ENCODE assay signal across 9 mouse cellular contexts in the genomic region with DNA sequence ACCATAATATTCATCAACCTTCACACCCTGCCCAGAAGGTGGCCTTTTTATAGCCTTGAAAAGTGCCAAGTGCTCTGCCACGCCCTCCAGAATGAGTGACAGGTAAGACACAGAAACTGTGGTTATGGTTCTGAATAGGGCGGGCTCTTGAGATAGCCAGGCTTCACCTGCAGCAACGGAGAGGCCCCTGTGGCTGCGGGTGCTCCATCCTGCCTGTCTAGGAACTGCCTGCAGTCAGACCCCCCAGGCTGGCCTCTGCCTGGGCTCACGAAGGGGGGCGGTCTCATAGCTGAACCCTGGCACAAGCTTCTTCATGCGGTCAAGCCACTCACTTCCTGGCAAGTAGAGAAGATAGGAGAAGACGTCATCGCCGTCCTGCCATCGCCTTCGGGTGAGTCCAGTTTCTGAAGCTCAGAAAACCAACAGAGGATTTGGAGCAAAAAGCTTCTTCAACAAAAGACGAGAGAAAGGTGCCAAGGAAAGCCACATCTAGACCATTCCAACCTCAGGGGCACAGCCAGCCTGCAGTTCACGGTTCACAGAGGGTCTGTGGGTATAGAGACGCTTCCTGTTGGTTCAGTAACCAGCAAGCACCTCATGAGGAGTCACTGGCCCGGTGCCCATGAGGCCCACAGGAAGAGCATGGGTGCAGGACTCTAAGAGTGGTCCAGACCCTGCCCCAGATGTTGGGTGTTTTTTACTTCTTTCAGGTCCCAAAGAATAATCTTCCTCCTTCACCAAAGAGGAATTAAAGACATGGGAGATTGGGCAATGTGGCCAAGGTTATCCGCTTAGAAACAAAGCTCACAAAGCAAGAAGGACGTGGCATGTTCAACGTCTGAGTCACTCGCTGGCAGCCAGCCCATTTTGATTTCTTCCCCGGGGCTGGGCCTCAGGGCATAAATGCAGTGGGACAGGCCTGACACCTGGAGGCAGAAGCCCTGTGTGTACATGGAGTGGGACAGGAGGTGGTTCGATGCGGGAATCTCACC. TPM values are rescaled to one million over a fixed set of nuclear protein-coding genes. Genes with fewer than 3 reads are reported as not detected.
DNase-seq lines count a peak whose midpoint lies in the region; ATAC-seq and TF ChIP-seq lines count a peak whose summit lies in the region.
"Had no signal": no experiment of that assay in that cellular context is flagged by ENCODE, and none has a peak within 500 bp of the region (broad histone marks: within the 10 kb centered on the region; RNA-seq: fewer than 3 reads in every experiment).

No protein-coding gene starts in this region.

- WGBS in kidney, embryonic 14.5 days: 75% methylated on average over 23 of the region's 23 CpGs
- 55% methylated on average over 23 of the region's 23 CpGs for WGBS in liver, adult 2 months

- H3K27ac ChIP-seq in kidney, embryonic 14.5 days (ENCODE audit: low read depth, low read length): no peak overlapping the region; the same call in 1 of the 2 replicates
- peak overlapping the region; percentile 22 for H3K27ac ChIP-seq in liver, adult 2 months (replicated peaks; ENCODE audit: insufficient read depth, low read depth, low read length)
- H3K27ac ChIP-seq: embryonic facial prominence, embryonic 12.5 days had no signal

- peak; percentile 75 for DNase-seq in kidney, adult 11 months
- peak; percentile 50 for DNase-seq in brain, embryonic 14.5 days (ENCODE audit: low read depth)
- DNase-seq in gastrocnemius, postnatal 25 days: peak; percentile 77
- DNase-seq in kidney, adult 8-10 months: peak; percentile 76 to 87
- peak; percentile 72 for DNase-seq in liver, adult 2 months (ENCODE audit: extremely low read depth, low read depth, low spot score)
- peak; percentile 88 for DNase-seq in ovary, adult 18-20 months (ENCODE audit: low spot score)
- DNase-seq in thymus, postnatal 14 days: peak; percentile 88

- H3K4me3 ChIP-seq in kidney, embryonic 14.5 days (ENCODE audit: low read length): no peak overlapping the region
- no peak overlapping the region for H3K4me3 ChIP-seq in liver, adult 2 months (ENCODE audit: insufficient read depth, low read depth, low read length)
- H3K4me3 ChIP-seq: embryonic facial prominence, embryonic 12.5 days had no signal

- no peaks in the 10 kb centered on the region for H3K79me2 ChIP-seq in liver, adult 2 months (ENCODE audit: control insufficient read depth, insufficient read depth, low read length)

- ATAC-seq in kidney, embryonic 14.5 days (ENCODE audit: low FRiP score, low TSS enrichment): no peak

- no peak overlapping the region for H3K9ac ChIP-seq in kidney, embryonic 14.5 days (ENCODE audit: low read depth, low read length)
- no peak overlapping the region for H3K9ac ChIP-seq in liver, adult 2 months (ENCODE audit: low read depth, low read length)
- H3K9ac ChIP-seq: embryonic facial prominence, embryonic 12.5 days had no signal

- peaks cover 16% of the 10 kb centered on the region; the same call in 1 of the 2 replicates for H3K4me1 ChIP-seq in kidney, embryonic 14.5 days (ENCODE audit: control insufficient read depth, insufficient read depth, low read length)
- peaks cover 2% of the 10 kb centered on the region; the same call in 1 of the 2 replicates for H3K4me1 ChIP-seq in liver, adult 2 months (ENCODE audit: control insufficient read depth, insufficient read depth, low read length)

- peak; percentile 30; the same call in 1 of the 2 replicates for TF ChIP-seq CTCF in brain, embryonic 14.5 days (IDR thresholded peaks at IDR 0.05; ENCODE audit: borderline replicate concordance, extremely low read depth, insufficient read depth, insufficient read length)
- TF ChIP-seq CTCF in liver, adult 2 months (IDR thresholded peaks at IDR 0.05; ENCODE audit: low read depth, low read length): peak; percentile 83

- TF ChIP-seq POLR2A in brain, embryonic 14.5 days (IDR thresholded peaks at IDR 0.05; ENCODE audit: borderline replicate concordance, extremely low read depth, insufficient read depth, insufficient read length, poor library complexity, severe bottlenecking): no peak
- TF ChIP-seq POLR2A in liver, adult 2 months (IDR thresholded peaks at IDR 0.05; ENCODE audit: extremely low read depth, insufficient read depth, low read length): no peak

- no peaks in the 10 kb centered on the region for H3K9me3 ChIP-seq in kidney, embryonic 14.5 days (ENCODE audit: control insufficient read depth, low read length)
- H3K9me3 ChIP-seq: embryonic facial prominence, embryonic 12.5 days had no signal

- H3K4me2 ChIP-seq in kidney, embryonic 14.5 days (replicated peaks; ENCODE audit: low read depth, low read length): no peak overlapping the region
- H3K4me2 ChIP-seq: embryonic facial prominence, embryonic 12.5 days had no signal

- H3K36me3 ChIP-seq in kidney, embryonic 14.5 days (ENCODE audit: control insufficient read depth, insufficient read depth, low read length): no peaks in the 10 kb centered on the region
- no peaks in the 10 kb centered on the region for H3K36me3 ChIP-seq in liver, adult 2 months (ENCODE audit: control insufficient read depth, insufficient read depth, low read length)
- H3K36me3 ChIP-seq: embryonic facial prominence, embryonic 12.5 days had no signal

- H3K27me3 ChIP-seq in kidney, embryonic 14.5 days (ENCODE audit: control insufficient read depth, insufficient read depth, low read length): no peaks in the 10 kb centered on the region
- no peaks in the 10 kb centered on the region for H3K27me3 ChIP-seq in liver, adult 2 months (ENCODE audit: control insufficient read depth, insufficient read depth, low read length)
- H3K27me3 ChIP-seq: embryonic facial prominence, embryonic 12.5 days had no signal

RNA-seq across cellular contexts. Expression of a gene that starts 24.2 kb away (rescaled TPM):
- 0.53 TPM in 1 of 2 replicates, not detected in the other for polyA plus RNA-seq in kidney, embryonic 14.5 days (2014; fragmentation: Nextera tagmentation; extraction: Ambion mirVana)
- 0.11 TPM in 2 replicates for polyA plus RNA-seq in brain, embryonic 14.5 days (2012; rRNA removed)
- not detected for total RNA-seq in gastrocnemius, postnatal 25 days (2021)
- total RNA-seq in liver, adult 2 months (2014; rRNA removed): 0.27 TPM in 1 of 2 replicates, not detected in the other
- 0.12 TPM in 1 of 2 replicates, not detected in the other for polyA plus RNA-seq in liver, adult 2 months (2012; rRNA removed)
- polyA plus RNA-seq: embryonic facial prominence, embryonic 12.5 days had no signal

RNA-seq across cellular contexts. Expression of a gene that starts 24.2 kb away (rescaled TPM):
- polyA plus RNA-seq in kidney, embryonic 14.5 days (2014; fragmentation: Nextera tagmentation; extraction: Ambion mirVana): 0.18 TPM in 1 of 2 replicates, not detected in the other
- polyA plus RNA-seq in brain, embryonic 14.5 days (2012; rRNA removed): 0.16 and 0.25 TPM in 2 replicates
- under 1 TPM in 1 of 2 experiments, not detected in 1; 0.21 TPM for total RNA-seq in gastrocnemius, postnatal 25 days (2021)
- 0.09 TPM in 1 of 2 replicates, not detected in the other for total RNA-seq in liver, adult 2 months (2014; rRNA removed)
- polyA plus RNA-seq in liver, adult 2 months (2012; rRNA removed): 0.06 TPM in 1 of 2 replicates, not detected in the other

RNA-seq across cellular contexts. Expression of a gene that starts 37.6 kb away (rescaled TPM):
- polyA plus RNA-seq in kidney, embryonic 14.5 days (2014; fragmentation: Nextera tagmentation; extraction: Ambion mirVana): 0.64 and 0.70 TPM in 2 replicates
- 0.34 and 0.68 TPM in 2 replicates for polyA plus RNA-seq in brain, embryonic 14.5 days (2012; rRNA removed)
- under 1 TPM; 0.28 to 0.64 TPM for total RNA-seq in gastrocnemius, postnatal 25 days (2021)
- 0.40 and 0.55 TPM in 2 replicates for total RNA-seq in liver, adult 2 months (2014; rRNA removed)
- polyA plus RNA-seq in liver, adult 2 months (2012; rRNA removed): 0.39 and 0.54 TPM in 2 replicates
